Mouse (Mus musculus) liver (tissue): ENCODE results near the gene Olfr128.
"Not testable (repeated sequence)": the region's sequence is repeated elsewhere in the genome, so short reads cannot be mapped to it uniquely, and the experiment has no call there.

Source experiments
- DNase-seq: peaks from one replicate; pipeline ENCODE4 v3.0.0-alpha.2; 2020; ENCODE audit warnings: mixed read lengths

Gene Olfr128

GRCm38 (mm10) chr17:37920248-37920647 lies at the start of gene Olfr128:
Olfr128 (plus strand) TSS chr17:37920548.
- no peak for DNase-seq

- DNase-seq, result no peak
These were observed 46.5 kb upstream of the Olfr128 start for GRCm38 (mm10) chr17:37873830-37874229.

GRCm38 (mm10) chr17:37900137-37900536 lies 20.2 kb upstream of the Olfr128 start, which contains the start of gene Olfr127:
Olfr127 (plus strand) TSS chr17:37900437.
- no peak for DNase-seq

- DNase-seq, result not testable (repeated sequence)
These were observed 13.5 kb upstream of the Olfr128 start for GRCm38 (mm10) chr17:37906821-37907220.

- no peak for DNase-seq
These were observed 32.6 kb downstream of the Olfr128 start, which contains the start of gene Olfr761 for GRCm38 (mm10) chr17:37952979-37953378. Olfr761 (minus strand) TSS chr17:37953079.

GRCm38 (mm10) chr17:37973591-37973990 lies 53.2 kb downstream of the Olfr128 start:
- no peak for DNase-seq
